Mouse (Mus musculus): ENCODE measurements around the gene Ifih1. TPM values are rescaled to one million over a fixed set of nuclear protein-coding genes. Genes with fewer than 3 reads are reported as not detected.

The Ifih1 gene
- polyA plus RNA-seq, 1 experiment from 2014 or later: 1.5 TPM

DNA sequence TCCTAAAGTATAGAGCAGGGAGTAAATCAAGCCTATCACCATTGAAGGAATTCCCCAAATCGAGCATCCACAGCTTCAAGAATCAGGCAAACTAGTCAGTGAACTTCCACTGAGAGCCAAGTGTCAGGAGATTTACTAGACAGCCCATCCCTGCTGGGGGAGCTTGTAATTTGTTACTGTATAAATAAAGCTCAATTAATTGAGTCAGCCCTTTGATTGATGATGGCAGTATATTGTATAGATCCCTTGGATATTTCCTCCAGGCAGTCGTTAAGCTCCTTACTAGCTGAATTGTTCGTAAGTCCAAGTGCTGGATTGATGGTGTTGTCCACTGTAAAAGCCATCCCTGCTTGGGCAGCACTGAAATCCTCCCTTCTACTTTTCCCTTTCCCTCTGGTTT, 23.8 kb upstream of the Ifih1 start:
- Histone ChIP-seq H3K4me2 (no peak overlapping the region), H3K27ac (ENCODE audit: low read depth) (no peak overlapping the region), H3K9me3 (ENCODE audit: low read depth, low read length) (no peaks in the 10 kb centered on the region), H3K9ac (no peak overlapping the region), H3K4me1 (ENCODE audit: insufficient read depth) (no peaks in the 10 kb centered on the region), H3K27me3 (ENCODE audit: insufficient read depth, low read length) (no peaks in the 10 kb centered on the region), H3K4me3 (ENCODE audit: low read depth, low read length) (no peak overlapping the region), H3K36me3 (ENCODE audit: insufficient read depth) (no peaks in the 10 kb centered on the region)
- WGBS: 62% methylated on average over 3 of the region's 3 CpGs
- DNase-seq: no peak
- no peak for TF ChIP-seq CTCF (IDR thresholded peaks at IDR 0.05; ENCODE audit: low read depth)
- no peak for ATAC-seq (ENCODE audit: insufficient read depth)

DNA sequence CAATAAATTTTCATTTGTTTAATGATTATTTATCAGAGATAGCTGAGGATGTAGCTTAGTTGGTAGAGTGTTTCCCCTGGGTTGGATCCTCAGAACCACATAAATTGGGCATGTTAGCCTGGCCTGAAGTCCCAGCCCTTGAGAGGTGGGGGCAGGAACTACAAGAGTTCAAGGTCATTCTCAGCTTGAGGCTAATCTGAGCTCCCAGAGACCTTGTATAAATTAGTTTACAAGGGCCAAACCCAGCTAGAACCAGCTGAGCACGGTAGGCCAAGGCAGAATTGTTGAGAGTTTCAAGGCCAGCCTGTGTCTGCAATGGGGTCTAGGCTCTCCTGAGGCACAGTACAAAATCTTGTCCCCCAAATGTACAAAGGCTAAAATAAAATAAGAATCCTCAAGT, 19.5 kb upstream of the Ifih1 start:
- Histone ChIP-seq H3K36me3 (ENCODE audit: insufficient read depth) (no peaks in the 10 kb centered on the region), H3K27ac (ENCODE audit: low read depth) (no peak overlapping the region), H3K9me3 (ENCODE audit: low read depth, low read length) (no peaks in the 10 kb centered on the region), H3K4me2 (no peak overlapping the region), H3K9ac (no peak overlapping the region), H3K27me3 (ENCODE audit: insufficient read depth, low read length) (no peaks in the 10 kb centered on the region), H3K4me1 (ENCODE audit: insufficient read depth) (no peaks in the 10 kb centered on the region), H3K4me3 (ENCODE audit: low read depth, low read length) (no peak overlapping the region)
- whole genome bisulfite sequencing: 34% methylated on average over 1 of the region's 1 CpGs
- ATAC-seq (ENCODE audit: insufficient read depth) (no peak), DNase-seq (no peak)
- no peak for TF ChIP-seq CTCF (IDR thresholded peaks at IDR 0.05; ENCODE audit: low read depth)

DNA sequence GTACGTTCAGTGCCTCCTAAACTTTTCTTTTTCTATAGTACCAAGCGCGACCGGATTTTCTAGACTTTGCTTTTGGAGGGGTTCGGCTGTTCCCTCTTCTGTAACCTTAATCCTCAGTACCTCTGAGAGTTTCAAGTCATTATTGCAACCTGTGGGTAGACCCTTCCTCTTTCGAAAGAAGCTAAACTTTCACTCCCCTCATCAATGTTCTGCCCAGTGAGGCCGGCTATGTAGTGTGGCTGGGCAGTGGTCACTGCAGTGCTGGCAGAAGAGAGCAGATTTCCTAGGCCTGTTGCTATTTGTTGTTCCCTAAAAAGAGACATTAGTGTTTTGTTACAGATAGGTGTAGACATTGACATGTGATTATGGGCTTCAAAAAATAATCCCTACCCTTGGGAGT, 18.8 kb upstream of the Ifih1 start:
- Histone ChIP-seq H3K4me2 (peak overlapping the region; percentile 78), H3K9ac (no peak overlapping the region), H3K27ac (ENCODE audit: low read depth) (no peak overlapping the region), H3K9me3 (ENCODE audit: low read depth, low read length) (no peaks in the 10 kb centered on the region), H3K27me3 (ENCODE audit: insufficient read depth, low read length) (no peaks in the 10 kb centered on the region), H3K4me3 (ENCODE audit: low read depth, low read length) (peak overlapping the region; percentile 53), H3K4me1 (ENCODE audit: insufficient read depth) (no peaks in the 10 kb centered on the region), H3K36me3 (ENCODE audit: insufficient read depth) (no peaks in the 10 kb centered on the region)
- 64% methylated on average over 7 of the region's 7 CpGs for WGBS
- ATAC-seq (ENCODE audit: insufficient read depth): no peak
- no peak for DNase-seq
- no peak for TF ChIP-seq CTCF (IDR thresholded peaks at IDR 0.05; ENCODE audit: low read depth)

DNA sequence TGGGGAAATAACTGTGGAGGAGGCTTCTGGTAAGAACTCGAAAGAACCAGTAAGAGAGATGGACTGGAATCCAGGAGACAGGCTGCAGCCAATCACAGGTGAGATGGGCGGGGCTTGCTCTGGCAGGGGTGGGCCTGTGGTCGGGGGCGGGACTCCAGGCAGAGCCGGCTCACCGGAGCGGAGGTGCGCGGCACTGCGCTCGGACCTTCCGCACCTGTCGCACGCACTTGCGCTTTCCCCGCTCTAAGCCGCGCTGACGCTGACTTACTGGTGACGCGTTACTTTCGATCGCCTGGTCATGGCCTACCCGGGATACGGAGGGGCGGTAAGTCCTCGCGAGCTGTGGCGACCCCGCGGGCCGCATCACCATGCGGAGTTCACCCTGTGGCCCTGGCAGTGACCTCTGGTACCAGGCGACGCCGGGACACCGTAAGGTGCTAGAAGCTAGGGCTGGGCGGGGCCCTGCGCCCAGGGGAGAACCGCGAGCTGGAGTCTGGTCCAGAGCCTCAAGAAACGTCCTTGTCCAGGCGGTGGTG, 18.1 kb upstream of the Ifih1 start, which contains the start of gene Gca:
Gene Gca, plus strand, starts transcription at position 151 of the 536 bp plus-strand sequence.
- Histone ChIP-seq H3K36me3 (ENCODE audit: insufficient read depth) (no peaks in the 10 kb centered on the region), H3K9ac (peak within 1 kb of the TSS; percentile 52), H3K27ac (ENCODE audit: low read depth) (no peak within 1 kb of the TSS), H3K4me2 (peak within 1 kb of the TSS; percentile 78), H3K27me3 (ENCODE audit: insufficient read depth, low read length) (no peaks in the 10 kb centered on the region), H3K4me3 (ENCODE audit: low read depth, low read length) (peak within 1 kb of the TSS; percentile 53), H3K4me1 (ENCODE audit: insufficient read depth) (no peaks in the 10 kb centered on the region), H3K9me3 (ENCODE audit: low read depth, low read length) (no peaks in the 10 kb centered on the region)
- peak; percentile 98 for ATAC-seq (ENCODE audit: insufficient read depth)
- TF ChIP-seq CTCF (IDR thresholded peaks at IDR 0.05; ENCODE audit: low read depth): no peak
- DNase-seq: peak; percentile 78
- WGBS: under 1% methylated on average over 43 of the region's 43 CpGs

DNA sequence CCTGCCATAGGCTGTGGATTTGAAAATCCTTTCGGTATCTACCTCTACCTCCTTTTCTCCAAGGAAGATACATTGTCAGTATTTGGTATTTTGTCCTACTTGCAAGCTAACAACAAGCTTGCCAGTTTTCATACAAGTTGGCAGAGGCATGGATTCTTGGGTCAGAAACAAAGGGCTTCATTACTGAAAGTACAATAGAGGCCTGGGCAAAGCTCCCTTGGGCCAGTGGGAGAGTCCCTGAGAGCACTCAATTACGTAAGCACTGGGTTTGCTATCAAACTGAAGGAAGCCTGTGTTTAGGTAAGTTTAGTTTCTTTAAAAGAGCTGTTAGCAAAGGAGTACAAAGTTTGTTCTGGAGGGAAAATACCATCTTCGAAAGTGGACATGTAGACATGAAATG, 16.5 kb upstream of the Ifih1 start:
- TF ChIP-seq CTCF (IDR thresholded peaks at IDR 0.05; ENCODE audit: low read depth): no peak
- no peak overlapping the region for H3K4me3 ChIP-seq (ENCODE audit: low read depth, low read length)
- ATAC-seq (ENCODE audit: insufficient read depth): no peak
- H3K9ac ChIP-seq: no peak overlapping the region
- H3K4me2 ChIP-seq: no peak overlapping the region
- no peaks in the 10 kb centered on the region for H3K9me3 ChIP-seq (ENCODE audit: low read depth, low read length)
- H3K27ac ChIP-seq (ENCODE audit: low read depth): no peak overlapping the region
- no peak for DNase-seq
- H3K36me3 ChIP-seq (ENCODE audit: insufficient read depth): no peaks in the 10 kb centered on the region
- no peaks in the 10 kb centered on the region for H3K27me3 ChIP-seq (ENCODE audit: insufficient read depth, low read length)
- WGBS: 78% methylated on average over 3 of the region's 3 CpGs
- H3K4me1 ChIP-seq (ENCODE audit: insufficient read depth): no peaks in the 10 kb centered on the region

DNA sequence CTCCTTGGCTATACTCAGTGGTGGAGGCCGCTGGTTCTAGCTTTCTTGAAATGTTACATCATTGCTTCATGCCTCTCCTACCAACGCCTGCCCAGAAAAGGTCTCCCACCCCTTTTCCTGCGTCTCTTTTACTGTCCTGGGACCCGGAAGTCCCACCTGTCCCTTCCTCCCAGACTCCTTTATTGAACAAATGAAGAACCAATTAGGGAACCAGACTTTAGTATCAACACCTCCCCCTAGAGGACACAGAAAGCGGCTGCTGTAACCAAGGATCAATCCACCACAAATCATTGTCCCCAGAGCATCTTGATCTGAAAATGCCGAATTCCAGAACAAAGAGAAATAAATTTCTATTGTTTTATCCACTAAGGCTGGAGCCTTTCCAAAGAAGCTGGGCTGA, 14.5 kb upstream of the Ifih1 start:
- H3K9me3 ChIP-seq (ENCODE audit: low read depth, low read length): no peaks in the 10 kb centered on the region
- no peak for ATAC-seq (ENCODE audit: insufficient read depth)
- WGBS: 46% methylated on average over 6 of the region's 6 CpGs

DNA sequence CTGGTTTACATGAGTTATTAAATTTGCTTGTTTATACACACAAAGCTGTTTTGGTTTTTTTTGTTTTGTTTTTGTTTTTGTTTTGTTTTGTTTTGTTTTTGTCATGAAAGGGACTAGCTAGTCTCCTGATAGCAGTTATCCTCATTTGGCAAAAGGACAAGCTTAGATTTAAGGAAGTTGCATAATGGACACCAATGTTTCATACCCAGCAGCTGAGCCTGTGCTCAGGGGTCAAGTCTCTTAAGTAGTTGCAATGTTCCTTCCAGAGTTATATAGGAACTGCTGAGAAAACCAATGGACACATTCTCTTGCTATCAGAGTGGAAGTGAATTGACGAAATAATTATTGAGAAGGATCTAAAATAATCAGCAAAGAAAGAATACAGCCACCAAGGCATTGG, 10.0 kb upstream of the Ifih1 start:
- TF ChIP-seq CTCF (IDR thresholded peaks at IDR 0.05; ENCODE audit: low read depth): no peak
- WGBS: 89% methylated on average over 1 of the region's 1 CpGs
- DNase-seq: no peak
- no peak for ATAC-seq (ENCODE audit: insufficient read depth)
- Histone ChIP-seq H3K9me3 (ENCODE audit: low read depth, low read length) (no peaks in the 10 kb centered on the region), H3K27ac (ENCODE audit: low read depth) (no peak overlapping the region), H3K4me2 (no peak overlapping the region), H3K36me3 (ENCODE audit: insufficient read depth) (no peaks in the 10 kb centered on the region), H3K4me3 (ENCODE audit: low read depth, low read length) (no peak overlapping the region), H3K4me1 (ENCODE audit: insufficient read depth) (no peaks in the 10 kb centered on the region), H3K9ac (no peak overlapping the region), H3K27me3 (ENCODE audit: insufficient read depth, low read length) (no peaks in the 10 kb centered on the region)

More for the DNA sequence above, 14.5 kb upstream of the Ifih1 start:
- Histone ChIP-seq H3K36me3 (ENCODE audit: insufficient read depth) (no peaks in the 10 kb centered on the region), H3K4me3 (ENCODE audit: low read depth, low read length) (no peak overlapping the region), H3K27me3 (ENCODE audit: insufficient read depth, low read length) (no peaks in the 10 kb centered on the region), H3K4me1 (ENCODE audit: insufficient read depth) (no peaks in the 10 kb centered on the region), H3K4me2 (no peak overlapping the region), H3K9ac (no peak overlapping the region), H3K27ac (ENCODE audit: low read depth) (no peak overlapping the region)
- no peak for TF ChIP-seq CTCF (IDR thresholded peaks at IDR 0.05; ENCODE audit: low read depth)
- DNase-seq: no peak

Measured in lung, embryonic 14.5 days (tissue).